Mouse (Mus musculus) liver, embryonic 14.5 days (tissue): ENCODE data around the gene Mef2c.

ENCODE experiments used
- CTCF ChIP-seq: IDR thresholded peaks from 2 replicates; pipeline ENCODE4 v1.5.1; 2016; ENCODE audit warnings: antibody characterized with exemption, low read depth, control low read depth
- EP300 ChIP-seq: IDR thresholded peaks from 2 replicates; pipeline ENCODE4 v1.6.1; 2016; ENCODE audit warnings: antibody characterized with exemption, low read depth

DNA sequence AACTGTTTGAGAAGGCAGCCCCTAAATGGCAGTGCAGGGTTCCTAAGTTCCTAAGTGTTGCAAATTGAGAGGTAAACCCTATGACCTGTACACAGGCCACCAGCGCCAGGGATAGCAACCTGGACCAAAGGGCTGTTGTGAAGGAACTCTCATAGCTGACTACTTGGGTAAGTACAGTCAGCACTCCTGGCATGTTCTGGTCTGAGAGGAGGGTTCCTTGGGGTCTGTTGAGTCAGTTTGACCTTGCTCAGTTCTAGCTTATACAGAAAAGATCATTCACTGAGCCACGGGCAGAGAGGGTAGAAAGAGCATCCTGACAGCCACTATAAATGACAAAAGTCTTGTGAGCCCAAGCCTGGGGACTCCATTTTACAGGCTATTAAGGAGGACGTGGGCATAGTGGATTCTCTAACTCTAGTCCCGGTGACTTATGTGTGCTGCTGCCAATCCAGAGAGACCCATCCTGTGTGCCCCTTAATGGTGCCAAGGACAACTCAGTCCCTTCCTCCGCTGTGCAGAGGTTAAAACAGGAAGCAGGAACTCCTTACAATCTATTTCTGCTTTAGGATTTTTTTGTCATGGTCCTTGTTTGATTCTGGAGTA is 209.0 kb downstream of the Mef2c start:
- TF ChIP-seq CTCF (no peak), EP300 (no peak)
